Mouse (Mus musculus): ENCODE measurements at regions not wholly inside any gene's neighbourhood (a gene's known extent, or its start where the extent isn't known, plus 50 kb on each side); places are given as distances from the start of the nearest gene placed in this dataset.

DNA sequence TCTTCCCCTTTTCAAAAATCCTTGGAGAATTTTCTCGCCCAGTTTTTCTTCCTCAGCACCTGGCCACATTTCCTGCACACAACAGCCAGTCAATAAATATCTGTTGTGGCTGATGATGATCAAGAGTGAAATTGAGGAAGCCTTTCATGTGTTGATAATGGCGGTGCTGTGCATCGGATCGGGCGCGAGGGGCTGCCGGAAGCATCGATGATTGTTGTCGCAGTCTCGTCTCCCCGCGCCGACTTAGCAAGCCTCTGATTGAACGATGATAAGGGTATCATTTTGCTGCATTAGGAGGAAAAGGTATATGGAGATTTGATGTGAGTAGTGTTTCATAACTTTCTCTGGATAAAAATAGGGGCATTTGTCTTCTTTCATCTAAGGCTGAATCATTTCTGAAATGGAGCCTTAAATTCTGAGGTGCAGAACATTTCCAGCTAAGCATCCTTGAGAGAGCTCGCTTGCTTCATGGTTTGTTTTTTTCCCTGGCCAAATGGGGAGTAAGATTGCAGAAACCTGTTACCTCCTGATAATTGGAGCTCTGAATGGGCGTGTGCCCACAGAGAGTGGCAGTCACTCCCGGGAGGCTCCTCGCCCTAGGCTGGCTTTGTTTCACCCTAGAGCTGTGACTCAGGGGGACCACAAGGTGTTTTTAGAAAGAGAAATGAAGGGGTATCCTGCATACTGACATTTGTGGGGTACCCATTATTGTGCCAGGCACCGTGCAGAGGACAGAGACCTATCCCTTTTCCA is 94.8 kb upstream of the Podxl start:
- DNase-seq = no peak

DNA sequence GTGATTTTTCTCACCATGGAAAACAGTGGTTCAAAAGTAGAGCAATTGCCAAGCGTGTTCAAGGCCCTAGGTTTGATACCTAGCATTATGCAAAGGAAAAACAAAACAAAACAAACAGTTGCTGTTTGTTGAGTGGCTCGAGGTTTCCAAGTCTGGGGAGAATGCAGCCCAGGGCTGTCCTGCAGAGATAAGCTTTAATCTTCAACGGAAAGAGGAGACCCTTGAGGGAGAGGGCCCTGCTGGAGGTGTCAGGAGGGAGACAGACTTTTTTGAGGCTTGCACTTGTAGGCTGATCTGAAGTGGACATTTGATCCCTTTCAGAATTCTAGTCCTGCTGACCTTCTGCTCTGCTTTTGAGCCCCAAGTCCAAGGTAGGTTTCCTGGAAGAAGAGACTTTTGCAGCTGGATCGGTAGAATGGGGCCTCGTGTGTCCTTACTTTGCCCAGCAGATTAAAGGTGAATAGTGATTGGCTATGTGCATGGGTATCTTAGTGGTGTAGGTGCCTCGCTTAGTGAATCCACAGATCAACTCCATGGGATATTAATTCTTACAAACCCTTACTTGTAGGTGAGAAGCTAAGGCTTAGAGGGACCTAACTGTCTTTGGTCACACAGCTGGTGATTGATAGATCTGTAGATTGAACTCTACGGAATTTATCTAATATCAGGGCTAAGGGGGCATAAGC is 87.2 kb upstream of the Podxl start:
- no peak for DNase-seq

DNA sequence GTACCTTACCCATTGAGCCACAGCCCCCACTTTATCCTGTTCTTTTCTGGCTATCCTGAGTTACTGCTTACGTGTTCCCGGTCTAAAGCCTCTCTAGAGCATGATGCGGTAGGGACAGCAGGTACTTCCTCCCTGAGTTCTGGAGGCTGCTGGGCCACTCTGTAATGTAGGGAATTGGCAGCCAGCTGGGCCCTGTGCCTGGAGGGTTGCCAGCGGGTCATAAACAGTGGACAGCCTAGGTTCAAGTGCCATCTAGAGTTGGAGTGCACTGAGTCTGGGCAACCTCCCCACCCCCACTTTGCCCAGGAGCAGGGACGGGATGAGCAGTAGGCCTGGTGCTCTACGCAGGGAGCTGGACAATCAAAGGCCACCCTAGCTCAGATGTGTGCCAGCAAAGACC is 81.5 kb upstream of the Podxl start:
- no peak for DNase-seq

DNA sequence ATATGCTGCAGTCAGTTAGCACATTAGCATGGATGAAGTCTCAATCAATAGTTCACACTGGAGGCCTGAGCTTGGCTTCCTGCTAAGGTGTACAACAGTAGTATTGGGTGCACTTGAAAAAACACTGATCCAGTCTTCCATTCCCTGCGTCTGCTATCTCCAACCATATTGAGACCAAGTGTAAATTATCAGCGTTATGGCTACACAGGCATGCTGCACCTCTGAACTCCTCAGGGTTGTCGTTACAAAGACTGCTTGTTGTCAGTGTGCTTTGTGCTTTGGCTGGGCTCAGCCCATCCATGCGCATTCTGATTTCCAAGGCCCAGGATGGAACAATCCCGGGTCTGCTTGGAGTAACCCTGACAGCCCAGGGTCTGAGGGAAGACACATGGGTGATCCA is 80.7 kb upstream of the Podxl start:
- no peak for DNase-seq

DNA sequence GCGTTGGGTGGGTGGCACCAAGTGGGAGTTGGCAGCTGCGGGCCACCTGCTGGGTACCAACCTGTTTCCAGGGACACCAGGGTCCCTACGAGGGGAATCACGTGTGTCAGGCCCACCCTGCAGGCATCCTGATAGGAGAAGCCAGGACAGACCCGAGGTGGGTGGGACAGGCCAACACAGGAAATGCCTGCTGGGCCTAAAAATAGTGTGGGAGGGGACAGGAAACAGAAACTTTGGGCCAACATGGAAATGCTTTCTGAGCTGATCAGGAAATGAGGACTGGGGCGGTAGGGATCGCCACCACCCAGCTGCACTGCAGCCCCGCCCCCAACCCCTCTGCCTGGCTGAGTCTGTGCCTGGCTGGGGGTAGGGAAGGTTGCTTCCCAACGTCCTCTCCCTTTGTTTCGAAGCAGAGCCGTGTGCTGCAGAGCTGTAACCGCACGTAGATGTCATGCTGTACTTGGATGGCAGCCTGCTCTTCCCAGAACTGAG is 78.7 kb upstream of the Podxl start:
- peak; percentile 78 for DNase-seq

DNA sequence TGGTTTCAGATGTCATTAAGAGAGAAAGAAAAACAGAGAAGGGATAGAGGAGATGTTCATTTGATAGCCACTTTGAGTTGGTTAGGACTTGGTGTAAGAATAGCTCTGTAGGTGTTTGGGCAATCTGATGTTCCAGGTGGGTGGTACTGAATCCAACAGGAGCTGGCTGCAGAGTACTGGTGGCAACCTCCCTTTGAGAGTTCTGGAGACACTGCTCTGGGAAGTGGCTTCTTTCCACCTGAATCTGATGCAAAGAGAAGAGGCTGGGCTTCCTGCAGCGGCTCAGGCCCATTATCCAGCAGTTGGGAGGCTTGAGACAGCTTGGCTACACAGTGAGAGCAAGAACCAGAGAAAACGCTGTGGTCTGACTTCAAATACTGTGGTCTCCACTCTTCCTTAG is 77.0 kb upstream of the Podxl start:
- DNase-seq = no peak

DNA sequence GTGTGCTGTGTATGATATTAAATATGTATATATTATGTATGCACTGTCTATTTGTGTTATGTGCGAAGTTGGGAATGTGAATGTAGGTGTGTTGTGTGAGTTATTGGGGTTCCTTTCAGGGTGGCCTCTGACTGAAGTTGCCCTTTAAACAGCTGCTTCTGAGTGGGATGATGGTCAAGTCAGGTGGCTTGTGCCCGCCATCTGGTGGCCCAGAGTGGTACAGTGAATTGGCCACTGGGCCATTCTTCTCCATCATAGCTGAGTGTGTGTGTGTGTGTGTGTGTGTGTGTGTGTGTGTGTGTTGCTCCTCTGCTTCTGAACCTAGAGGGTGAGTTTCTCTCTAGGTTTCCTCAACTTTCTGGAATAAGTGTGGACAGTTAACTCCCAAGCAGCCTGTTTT is 75.7 kb upstream of the Podxl start:
- peak; percentile 67 for DNase-seq

DNA sequence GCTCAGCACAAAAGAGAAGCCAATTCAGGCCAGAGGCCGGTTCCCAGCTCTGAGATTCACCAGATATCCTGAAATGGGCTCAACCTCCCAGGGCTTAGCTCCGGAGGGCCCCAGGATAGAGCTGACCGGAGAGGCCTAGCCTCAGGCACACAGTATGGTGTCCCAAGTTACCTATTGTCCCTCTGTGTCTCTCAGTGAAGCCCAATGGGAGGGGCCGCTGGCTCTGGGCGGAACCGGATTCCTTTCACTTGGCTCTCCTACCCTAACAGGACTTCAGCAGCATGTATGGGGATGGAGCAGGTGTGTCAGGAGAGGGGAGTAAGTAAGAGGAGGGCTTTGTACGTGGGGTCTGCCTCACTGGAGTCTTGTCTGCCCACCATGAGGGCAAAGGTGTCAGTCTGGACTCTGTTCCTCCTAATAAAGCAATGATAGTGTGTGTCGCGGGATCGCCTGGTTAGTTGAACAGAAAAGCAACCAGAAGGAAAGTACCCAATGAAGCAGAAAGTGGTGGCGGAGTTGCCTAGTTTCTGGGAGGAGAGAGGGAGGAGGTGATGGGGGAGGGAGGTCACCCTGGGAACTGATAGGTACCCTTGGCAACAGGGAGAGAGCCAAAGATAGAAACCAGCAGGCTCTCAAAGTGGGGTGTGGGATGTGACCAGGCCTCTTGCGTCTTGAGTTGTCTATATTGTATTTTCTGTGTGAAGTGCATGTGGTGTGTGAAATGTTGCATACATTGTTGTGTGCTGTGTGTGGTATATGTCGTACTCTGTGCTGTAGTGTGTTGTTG is 74.8 kb upstream of the Podxl start:
- no peak for DNase-seq

DNA sequence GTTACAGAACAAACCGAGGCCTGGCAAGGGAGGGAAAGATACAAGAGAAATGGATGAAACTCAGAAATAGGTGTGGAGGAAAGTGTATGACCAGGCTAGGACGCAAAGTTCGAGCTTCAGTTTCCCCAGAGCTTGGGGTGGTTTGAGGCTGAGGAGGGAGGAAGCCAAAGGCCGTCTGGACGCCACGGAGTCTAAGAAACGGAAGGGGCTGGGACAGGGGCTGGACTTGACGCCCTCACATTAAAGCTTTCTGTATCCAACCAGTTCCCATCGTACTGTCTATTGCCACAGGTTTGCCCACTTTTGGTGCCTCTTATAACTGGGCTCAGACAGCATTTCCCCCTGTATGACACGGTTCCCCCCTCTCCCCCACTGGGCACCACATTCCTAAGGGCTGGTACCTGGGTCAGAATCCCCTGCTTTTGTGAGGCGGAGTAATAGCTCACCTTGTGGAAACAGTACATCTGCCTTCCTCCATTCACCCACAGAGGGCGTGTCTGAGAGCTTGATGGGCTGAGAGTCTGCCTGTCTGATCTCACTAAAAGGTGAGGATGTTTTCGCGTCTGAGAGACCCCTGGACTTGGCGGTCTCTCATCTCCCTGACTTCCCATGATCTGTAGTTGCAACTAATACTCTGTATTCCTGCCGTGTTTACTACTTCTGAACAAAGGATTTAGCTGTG is 73.7 kb upstream of the Podxl start:
- DNase-seq = no peak

DNA sequence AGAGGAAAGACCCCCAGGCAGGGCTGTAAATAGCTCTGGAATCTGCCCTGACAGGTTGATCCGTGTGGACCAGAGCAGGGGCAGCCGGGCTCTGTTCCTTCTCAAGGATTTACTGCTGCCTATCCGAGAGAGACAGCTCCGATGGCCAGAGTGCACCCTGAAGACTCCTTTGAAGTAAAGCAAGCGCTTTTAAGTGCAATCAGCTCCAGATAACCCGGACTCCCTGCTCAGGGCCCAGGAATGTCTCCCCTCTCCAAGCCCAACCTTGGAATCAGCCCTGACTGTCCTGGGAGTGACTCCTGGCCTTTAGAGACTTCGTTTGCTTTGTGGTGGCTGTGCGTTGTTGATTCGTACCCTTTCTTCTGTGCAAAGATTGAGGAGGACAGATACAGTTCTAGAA is 73.2 kb upstream of the Podxl start:
- DNase-seq = no peak

DNA sequence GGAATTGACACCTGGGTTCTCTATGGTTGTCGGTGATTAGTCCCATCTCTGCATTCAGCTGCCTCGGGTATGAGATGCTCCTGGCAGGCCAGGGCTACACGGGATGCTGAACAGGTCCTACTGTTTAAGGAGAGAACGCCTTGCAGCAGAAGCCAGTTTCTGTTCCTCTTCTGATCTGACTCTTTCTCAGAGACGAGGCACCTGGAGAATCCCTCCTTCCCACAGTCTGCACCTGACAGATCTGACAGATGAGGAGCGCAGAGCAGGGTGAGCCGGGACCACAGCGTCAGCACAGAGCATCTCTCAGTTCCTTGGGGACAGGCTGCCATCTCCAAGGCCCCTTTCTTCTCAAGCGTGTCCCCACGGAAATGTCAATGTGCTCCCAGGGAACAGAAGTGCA is 68.7 kb upstream of the Podxl start:
- DNase-seq = no peak

DNA sequence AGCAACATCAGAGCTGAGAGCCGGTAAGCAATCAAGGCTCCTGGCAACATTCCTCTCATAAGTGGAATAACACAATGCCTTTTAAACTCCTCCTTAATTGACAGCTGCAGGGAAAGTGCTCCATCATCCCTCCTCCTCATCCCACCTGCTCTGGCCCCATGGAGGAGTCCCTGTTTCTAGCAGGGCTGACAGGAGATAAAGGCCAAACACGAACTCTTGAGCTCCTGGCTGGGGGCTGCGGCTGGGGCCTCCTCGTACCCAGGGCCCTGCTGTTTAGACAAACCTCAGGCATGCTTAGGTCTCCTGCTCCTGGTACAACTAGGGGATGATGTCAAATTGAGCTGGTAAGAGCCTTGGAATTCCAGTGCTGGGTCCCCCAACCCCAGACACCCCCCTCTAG is 66.2 kb upstream of the Podxl start:
- no peak for DNase-seq

DNA sequence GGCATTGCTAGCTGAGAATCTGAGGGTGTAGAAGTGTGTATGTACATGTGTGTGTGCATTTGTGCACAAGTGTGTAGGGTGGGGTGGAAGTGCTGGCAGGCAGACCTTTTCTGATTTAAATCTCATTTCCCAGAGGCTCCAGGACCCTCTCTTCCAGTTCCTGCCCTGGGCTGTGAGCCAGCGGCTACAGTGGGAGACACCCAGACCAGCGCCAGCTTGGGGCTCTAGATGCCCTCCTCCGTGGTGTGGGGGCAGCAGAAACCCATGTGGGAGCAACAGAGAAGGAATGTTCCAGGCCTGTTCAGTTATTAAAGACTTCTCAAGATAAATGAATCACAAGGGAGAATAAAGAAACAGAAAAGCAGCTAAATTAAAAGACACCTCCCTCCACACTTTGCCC is 64.1 kb upstream of the Podxl start:
- no peak for DNase-seq

DNA sequence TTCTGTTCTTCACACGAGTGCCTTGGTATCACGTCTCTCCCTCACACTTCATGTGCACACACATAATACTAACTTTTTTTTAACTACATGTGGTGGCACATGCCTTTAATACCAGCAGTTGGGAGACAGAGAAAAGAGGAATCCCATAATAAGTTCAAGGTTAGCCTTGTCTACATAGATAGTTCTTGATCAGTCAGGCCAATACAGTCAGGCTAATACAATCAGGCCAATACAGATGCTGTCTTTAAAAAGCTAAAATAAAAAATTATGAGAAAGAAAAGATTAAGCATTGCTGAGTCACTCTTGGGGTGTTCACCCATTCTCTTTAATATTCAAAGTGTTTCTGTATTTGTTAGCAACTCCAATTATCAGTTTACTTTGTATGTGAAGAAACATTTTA is 61.3 kb upstream of the Podxl start:
- no peak for DNase-seq

DNA sequence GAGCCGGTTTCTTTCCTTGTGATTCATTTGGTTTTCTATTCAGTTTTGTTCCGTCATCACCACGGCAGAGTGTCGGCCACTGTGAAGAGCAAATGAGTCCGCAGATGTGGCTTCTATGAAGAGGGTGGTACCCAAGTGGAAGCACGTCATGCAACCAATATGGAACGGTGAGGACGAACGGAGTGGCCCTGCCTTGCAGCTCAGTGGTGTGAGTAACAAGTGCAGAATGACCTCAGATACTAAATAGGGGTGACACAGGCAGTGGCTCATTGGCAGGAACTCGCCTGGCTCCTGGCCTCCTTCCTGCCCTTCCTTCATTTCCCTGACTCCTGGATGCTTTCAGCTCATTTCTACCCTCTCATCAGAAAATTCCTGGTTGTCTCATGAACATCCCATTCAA is 60.6 kb upstream of the Podxl start:
- DNase-seq = no peak

DNA sequence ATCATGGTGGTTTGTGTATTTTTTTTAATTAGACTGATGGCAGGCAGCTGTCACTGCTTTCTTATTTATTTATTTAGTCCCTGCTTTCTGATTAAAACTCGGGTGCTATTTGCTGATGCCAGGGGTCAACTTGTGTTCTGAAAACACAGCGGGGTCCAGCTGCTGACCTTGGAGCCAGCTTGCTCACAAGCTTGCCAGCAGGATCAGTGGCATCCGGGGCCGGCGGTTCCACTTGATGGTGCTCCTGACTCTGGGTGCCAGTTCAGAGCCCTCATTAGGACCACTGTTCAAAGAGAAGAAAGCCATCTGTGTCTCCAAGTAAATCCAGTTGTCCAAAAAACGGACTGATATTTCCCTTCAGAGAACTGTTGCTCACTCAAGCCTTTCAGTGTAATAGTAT is 57.2 kb upstream of the Podxl start:
- no peak for DNase-seq

DNA sequence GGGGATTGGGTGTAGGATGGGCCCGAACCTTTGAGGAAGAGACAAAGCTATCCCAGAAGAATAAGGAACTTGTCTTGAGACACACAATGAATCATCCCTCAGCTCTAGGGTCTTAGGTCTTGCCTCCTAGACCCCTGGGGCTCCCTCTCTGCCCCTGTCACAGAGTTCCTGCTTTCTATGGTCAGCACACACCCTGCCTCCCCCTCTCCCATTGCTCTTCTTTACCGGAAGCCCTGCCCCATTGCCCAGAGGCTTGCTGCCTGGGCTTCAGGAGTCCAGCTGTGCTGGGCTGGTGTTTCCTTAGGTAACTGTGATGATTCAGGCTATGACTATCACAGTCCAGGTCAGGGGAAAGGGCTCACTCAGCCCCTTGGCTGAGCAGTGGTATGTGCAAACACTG is 55.1 kb upstream of the Podxl start:
- DNase-seq = no peak

DNA sequence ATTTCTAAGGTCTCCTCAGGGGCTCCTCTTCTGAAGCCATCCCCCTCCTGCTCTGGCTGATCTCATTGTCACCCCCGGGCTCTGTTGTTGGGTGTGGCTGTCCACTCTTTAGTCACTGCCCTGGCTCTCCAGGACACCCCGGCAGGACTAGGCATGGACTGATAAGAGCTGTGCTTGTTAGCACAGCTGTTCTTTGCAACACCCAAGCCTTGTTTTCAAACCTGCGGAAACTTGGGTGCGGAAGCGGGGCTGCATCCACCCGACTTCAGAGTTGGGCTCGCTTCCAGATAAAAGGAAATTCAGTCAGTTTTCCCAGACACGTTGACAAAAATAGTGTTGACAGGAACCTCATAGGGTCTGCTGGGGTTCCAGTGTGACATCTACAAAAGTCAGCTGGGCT is 53.6 kb upstream of the Podxl start:
- DNase-seq = no peak

DNA sequence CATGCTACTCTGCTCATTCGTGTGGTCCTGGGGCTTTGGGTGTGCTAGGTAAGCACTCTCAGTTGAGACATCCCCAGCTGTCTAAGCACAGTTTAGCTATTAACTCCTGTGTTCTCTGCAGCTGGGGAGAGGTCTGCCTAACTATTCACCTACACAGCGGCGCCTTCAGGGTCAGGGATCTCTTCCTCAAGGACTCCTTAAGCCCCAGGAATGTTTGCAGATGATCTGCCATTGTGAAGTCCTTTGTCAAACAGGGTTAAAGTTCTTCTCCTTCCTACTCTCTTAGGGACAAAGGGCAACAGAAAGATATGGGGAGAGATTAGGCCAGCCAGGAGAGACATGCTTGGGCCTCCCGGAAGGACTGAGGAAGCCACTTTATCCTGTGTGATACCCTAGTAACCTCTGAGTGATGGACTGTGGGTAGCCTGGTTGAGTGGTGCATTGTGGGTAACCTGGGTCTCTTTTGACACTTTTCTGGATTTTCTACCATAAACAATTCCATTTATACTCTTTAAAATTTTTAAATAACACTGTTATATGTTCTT is 51.7 kb upstream of the Podxl start:
- no peak for DNase-seq

DNA sequence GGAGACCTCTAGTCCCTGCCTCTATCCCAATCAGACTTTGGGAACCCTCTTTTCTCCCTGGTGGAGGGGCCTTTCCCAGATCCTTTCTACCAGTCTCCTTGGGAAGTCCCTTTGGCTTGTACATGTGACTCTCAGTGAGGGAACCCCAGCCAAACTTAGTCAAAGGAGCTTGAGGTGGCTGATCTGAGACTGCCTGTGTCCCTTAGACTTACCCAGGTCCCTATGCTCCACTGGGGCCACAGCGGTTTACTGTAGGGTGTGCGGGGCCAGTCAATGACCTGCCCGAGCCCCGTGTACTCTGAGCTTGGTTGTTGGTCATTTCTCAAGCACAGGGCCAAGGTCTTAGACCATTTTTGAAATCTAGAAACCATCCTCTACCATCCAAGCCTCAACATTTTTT is 50.8 kb upstream of the Podxl start:
- no peak for DNase-seq

DNA sequence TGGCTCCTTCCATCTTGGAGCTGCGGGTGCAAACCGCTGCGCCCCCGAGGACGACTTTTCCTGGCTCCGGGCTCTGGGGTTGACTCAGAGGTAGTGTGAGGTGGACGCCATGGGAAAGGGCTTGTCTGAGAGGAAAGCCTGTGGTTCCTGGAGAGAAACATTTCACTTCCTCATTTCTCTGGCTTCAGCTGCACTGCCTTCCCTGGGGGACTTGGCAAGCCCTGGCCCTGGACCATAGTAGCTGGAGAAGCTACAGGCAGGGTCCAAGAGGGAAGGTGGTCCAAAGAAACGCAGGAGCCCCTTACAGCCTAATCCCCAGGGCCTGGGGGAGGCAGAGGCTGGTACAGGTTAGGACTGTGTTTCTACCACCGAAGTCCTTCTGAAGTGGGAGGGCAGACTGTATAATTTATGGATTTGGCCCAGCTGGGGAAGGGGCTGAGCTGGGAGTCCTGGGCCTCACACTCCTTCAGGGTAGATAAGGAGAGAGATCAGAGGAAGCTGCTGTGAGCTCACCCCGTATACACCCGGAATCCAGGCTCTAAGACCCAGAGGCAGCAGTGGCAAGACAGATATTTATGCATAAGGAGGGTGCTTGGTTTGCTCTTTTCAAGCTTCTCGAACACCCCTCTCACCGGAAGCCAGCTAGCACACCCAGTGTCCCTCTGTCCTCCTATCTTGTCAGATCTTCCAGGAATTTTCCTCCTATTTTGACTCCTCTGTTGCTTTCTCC is 50.0 kb upstream of the Podxl start:
- no peak for DNase-seq

All from adrenal gland, adult 2 months (tissue).